27 mouse cellular contexts compared by ENCODE assay signal in genomic region chr3:120668654-120669053, GRCm38 (mm10).
DNase-seq lines count a peak whose midpoint lies in the region; ATAC-seq and TF ChIP-seq lines count a peak whose summit lies in the region.
"Had no signal": no experiment of that assay in that cellular context is flagged by ENCODE, and none has a peak within 500 bp of the region (broad histone marks: within the 10 kb centered on the region; RNA-seq: fewer than 3 reads in every experiment).

No protein-coding gene starts in this region.

- DNase-seq in kidney, postnatal 0 days (ENCODE audit: low spot score): no peak
- DNase-seq in 416B (ENCODE audit: low read depth) (peak; percentile 57), MEL (ENCODE audit: low read depth, low spot score) (peak; percentile 1), ZHBTc4 (ENCODE audit: low read depth, low spot score) (peak; percentile 30)
- no peak for DNase-seq in heart, adult 9 months (ENCODE audit: low spot score in 2 of 2)
- DNase-seq in urinary bladder, postnatal 10 days (ENCODE audit: low spot score): no peak
- DNase-seq in frontal cortex, adult 2 months (ENCODE audit: extremely low spot score in 1 of 2, low spot score in 1 of 2): no peak
- DNase-seq: adrenal gland, adult 8-10 months; cerebellum, adult 11 months; cerebellum, adult 8-10 months; cerebellum, postnatal 14 days; embryo, embryonic 11 days; gastrocnemius, adult 2 months; gastrocnemius, postnatal 36 days; heart, adult 11 months; heart, postnatal 14 days; kidney, adult 11 months had no signal

- TF ChIP-seq EP300 in MEL (IDR thresholded peaks at IDR 0.05; ENCODE audit: low read depth in 1 of 2, low read length in 2 of 2): no peak

- no peak for TF ChIP-seq POLR2A in MEL (IDR thresholded peaks at IDR 0.05; ENCODE audit: control insufficient read depth in 1 of 2, insufficient read depth in 1 of 2, low read depth in 1 of 2, low read length in 2 of 2, poor library complexity in 1 of 2)

- H3K4me3 ChIP-seq in kidney, postnatal 0 days (replicated peaks; ENCODE audit: low read depth, low read length): no peak overlapping the region
- no peak overlapping the region for H3K4me3 ChIP-seq in kidney, embryonic 16.5 days (ENCODE audit: low read length)
- H3K4me3 ChIP-seq in MEL (ENCODE audit: control insufficient read depth in 1 of 2, insufficient read depth in 1 of 2, low read depth in 2 of 2, low read length in 2 of 2): no peak overlapping the region
- H3K4me3 ChIP-seq: embryonic facial prominence, embryonic 15.5 days; erythroblast, embryonic 14.5 days; forebrain, embryonic 10.5 days; forebrain, embryonic 15.5 days; gastrocnemius, adult 2 months; heart, embryonic 10.5 days; heart, embryonic 15.5 days; hindbrain, embryonic 13.5 days had no signal

- H3K27ac ChIP-seq in kidney, postnatal 0 days: no peak overlapping the region
- no peak overlapping the region for H3K27ac ChIP-seq in kidney, embryonic 16.5 days (ENCODE audit: low read length)
- H3K27ac ChIP-seq in MEL (ENCODE audit: control insufficient read depth, low read depth, low read length): no peak overlapping the region
- H3K27ac ChIP-seq: embryonic facial prominence, embryonic 15.5 days; forebrain, embryonic 10.5 days; forebrain, embryonic 15.5 days; gastrocnemius, adult 2 months; heart, embryonic 10.5 days; heart, embryonic 15.5 days; hindbrain, embryonic 13.5 days; hindbrain, postnatal 0 days had no signal

- no peaks in the 10 kb centered on the region for H3K79me2 ChIP-seq in MEL (ENCODE audit: control insufficient read depth, insufficient read depth, low read length, poor library complexity)

- no peaks in the 10 kb centered on the region for H3K9me3 ChIP-seq in kidney, postnatal 0 days (replicated peaks; ENCODE audit: low read length)
- H3K9me3 ChIP-seq in kidney, embryonic 16.5 days (ENCODE audit: low read length): no peaks in the 10 kb centered on the region
- no peaks in the 10 kb centered on the region for H3K9me3 ChIP-seq in MEL (replicated peaks; ENCODE audit: insufficient read depth, low read length)
- H3K9me3 ChIP-seq: embryonic facial prominence, embryonic 15.5 days; forebrain, embryonic 10.5 days; forebrain, embryonic 15.5 days; heart, embryonic 10.5 days; heart, embryonic 15.5 days; hindbrain, embryonic 13.5 days had no signal

- WGBS in kidney, postnatal 0 days: 93% methylated on average over 3 of the region's 3 CpGs
- WGBS in kidney, embryonic 16.5 days: 86% methylated on average over 3 of the region's 3 CpGs

- no peaks in the 10 kb centered on the region for H3K27me3 ChIP-seq in kidney, postnatal 0 days (ENCODE audit: insufficient read depth, low read length)
- H3K27me3 ChIP-seq in kidney, embryonic 16.5 days (ENCODE audit: insufficient read depth, low read length): no peaks in the 10 kb centered on the region
- H3K27me3 ChIP-seq in MEL (ENCODE audit: control insufficient read depth in 1 of 2, insufficient read depth in 2 of 2, low read length in 2 of 2): no peaks in the 10 kb centered on the region
- H3K27me3 ChIP-seq: embryonic facial prominence, embryonic 15.5 days; forebrain, embryonic 15.5 days; heart, embryonic 15.5 days; hindbrain, embryonic 13.5 days had no signal

- TF ChIP-seq CTCF in kidney, postnatal 0 days (IDR thresholded peaks at IDR 0.05; ENCODE audit: low read depth): 0 out of 2 replicates have a peak, but pooled peaks have one; percentile 8
- no peak; a peak in 1 of 6 replicates for TF ChIP-seq CTCF in MEL (IDR thresholded peaks at IDR 0.05 in 2 of 3, conservative IDR thresholded peaks at IDR 0.05 in 1 of 3; ENCODE audit: control insufficient read depth in 1 of 3, insufficient read depth in 1 of 3, low read depth in 2 of 3, low read length in 3 of 3, poor library complexity in 1 of 3, severe bottlenecking in 1 of 3)

- TF ChIP-seq RAD21 in MEL (IDR thresholded peaks at IDR 0.05; ENCODE audit: low read depth, low read length): no peak; the same call in 1 of the 2 replicates

- no peaks in the 10 kb centered on the region for H3K4me1 ChIP-seq in kidney, postnatal 0 days (replicated peaks; ENCODE audit: insufficient read depth, low read length)
- H3K4me1 ChIP-seq in kidney, embryonic 16.5 days (ENCODE audit: insufficient read depth, low read length): no peaks in the 10 kb centered on the region
- H3K4me1 ChIP-seq in MEL (ENCODE audit: control insufficient read depth in 1 of 2, insufficient read depth in 2 of 2, low read length in 2 of 2): no peaks in the 10 kb centered on the region
- H3K4me1 ChIP-seq: embryonic facial prominence, embryonic 15.5 days; forebrain, embryonic 10.5 days; forebrain, embryonic 15.5 days; heart, embryonic 10.5 days; heart, embryonic 15.5 days; hindbrain, embryonic 13.5 days had no signal

- H3K36me3 ChIP-seq in kidney, postnatal 0 days (ENCODE audit: insufficient read depth, low read length): no peaks in the 10 kb centered on the region
- no peaks in the 10 kb centered on the region for H3K36me3 ChIP-seq in kidney, embryonic 16.5 days (ENCODE audit: insufficient read depth, low read length)
- H3K36me3 ChIP-seq in MEL (ENCODE audit: control insufficient read depth in 1 of 2, insufficient read depth in 2 of 2, low read length in 2 of 2): no peaks in the 10 kb centered on the region
- H3K36me3 ChIP-seq: embryonic facial prominence, embryonic 15.5 days; forebrain, embryonic 10.5 days; forebrain, embryonic 15.5 days; heart, embryonic 10.5 days; heart, embryonic 15.5 days; hindbrain, embryonic 13.5 days had no signal

- no peak overlapping the region for H3K9ac ChIP-seq in kidney, postnatal 0 days (ENCODE audit: low read depth, low read length)
- no peak overlapping the region for H3K9ac ChIP-seq in kidney, embryonic 16.5 days (replicated peaks; ENCODE audit: low read length)
- H3K9ac ChIP-seq in MEL (ENCODE audit: control insufficient read depth, low read depth, low read length, poor library complexity, severe bottlenecking): no peak overlapping the region
- H3K9ac ChIP-seq: embryonic facial prominence, embryonic 15.5 days; forebrain, embryonic 15.5 days; heart, embryonic 15.5 days; hindbrain, embryonic 13.5 days had no signal

- ATAC-seq in kidney, postnatal 0 days (replicated peaks; ENCODE audit: low FRiP score, low read depth): no peak
- ATAC-seq in kidney, embryonic 16.5 days (ENCODE audit: low FRiP score, low TSS enrichment): no peak
- ATAC-seq: CD4-positive, CD25-positive, alpha-beta regulatory T cell, adult 4 months; forebrain, embryonic 15.5 days; hindbrain, postnatal 0 days had no signal

- no peak overlapping the region for H3K4me2 ChIP-seq in kidney, postnatal 0 days (ENCODE audit: low read length)
- no peak overlapping the region for H3K4me2 ChIP-seq in kidney, embryonic 16.5 days (replicated peaks; ENCODE audit: low read depth, low read length)
- H3K4me2 ChIP-seq: embryonic facial prominence, embryonic 15.5 days; forebrain, embryonic 15.5 days; heart, embryonic 15.5 days; hindbrain, embryonic 13.5 days had no signal

TF ChIP-seq in MEL, 35 proteins besides CTCF, POLR2A, EP300 and RAD21:
- no peak for TF ChIP-seq UBTF (IDR thresholded peaks at IDR 0.05; ENCODE audit: borderline replicate concordance, insufficient read depth, low read depth, low read length)
- TF ChIP-seq CHD1 (IDR thresholded peaks at IDR 0.05; ENCODE audit: low read depth, low read length): no peak

Comparison
In these comparisons a context has a peak if more than half of its experiments do, and no peak if none do; other contexts are left out.
1. DNase-seq: peak in 416B (single experiment), MEL (single experiment) and ZHBTc4 (single experiment); none in kidney, postnatal 0 days (single experiment), heart, adult 9 months (0 of 2), urinary bladder, postnatal 10 days (single experiment) and frontal cortex, adult 2 months (0 of 2).